Mouse (Mus musculus) testis, adult 2 months (tissue): ENCODE measurements around the gene Rex1bd.

Experiments
- CTCF ChIP-seq: fragments of 200-500 bp; IDR thresholded peaks from 2 replicates; pipeline ENCODE4 v1.5.1; 2012; ENCODE audit warnings: low read depth, mild to moderate bottlenecking, inconsistent platforms, low read length, moderate library complexity; ENCODE audit not compliant: control insufficient read depth, insufficient read depth, insufficient replicate concordance
- POLR2A ChIP-seq: fragments of 200-500 bp; IDR thresholded peaks from 2 replicates; pipeline ENCODE4 v1.6.1; 2012; ENCODE audit warnings: low read depth, mild to moderate bottlenecking, inconsistent platforms, low read length, moderate library complexity; ENCODE audit not compliant: control insufficient read depth

GRCm38 (mm10) chr8:70492664-70493640, 13.6 kb downstream of the Rex1bd start, which contains the start of gene Crlf1:
- TF ChIP-seq CTCF (no peak), POLR2A (no peak)
